Mouse (Mus musculus) midbrain, embryonic 15.5 days (tissue): ENCODE measurements at regions not wholly inside any gene's neighbourhood (a gene's known extent, or its start where the extent isn't known, plus 50 kb on each side); places are given as distances from the start of the nearest gene placed in this dataset.

ENCODE experiments used
- ATAC-seq: fragments of 200-750 bp; cut with Nextera tagmentation; replicated peaks from 2 replicates; pipeline ENCODE4 v1.8.0; 2017; ENCODE audit warnings: moderate TSS enrichment
- H3K27ac ChIP-seq: fragments of 300-500 bp; sonication (generic); 2 replicates; pipeline ENCODE4 v1.5.1; 2015; ENCODE audit warnings: mild to moderate bottlenecking, inconsistent platforms
- H3K27me3 ChIP-seq: fragments of 300-500 bp; sonication (generic); replicated peaks from 2 replicates; pipeline ENCODE4 v1.6.1; 2015; ENCODE audit warnings: inconsistent platforms
- H3K36me3 ChIP-seq: fragments of 300-500 bp; sonication (generic); replicated peaks from 2 replicates; pipeline ENCODE4 v1.6.1; 2015; ENCODE audit warnings: inconsistent platforms
- H3K4me1 ChIP-seq: fragments of 300-500 bp; sonication (generic); 2 replicates; pipeline ENCODE4 v1.6.1; 2015; ENCODE audit warnings: inconsistent platforms
- H3K4me2 ChIP-seq: fragments of 300-500 bp; sonication (generic); 2 replicates; pipeline ENCODE4 v1.6.1; 2015; ENCODE audit warnings: inconsistent platforms, mild to moderate bottlenecking, moderate library complexity
- H3K4me3 ChIP-seq: fragments of 300-500 bp; sonication (generic); 2 replicates; pipeline ENCODE4 v1.5.1; 2015; ENCODE audit warnings: mild to moderate bottlenecking, inconsistent platforms
- H3K9ac ChIP-seq: fragments of 300-500 bp; sonication (generic); 2 replicates; pipeline ENCODE4 v1.6.1; 2015; ENCODE audit warnings: mild to moderate bottlenecking, inconsistent platforms
- H3K9me3 ChIP-seq: fragments of 300-500 bp; sonication (generic); 2 replicates; pipeline ENCODE4 v1.6.1; 2016; ENCODE audit warnings: inconsistent platforms
- WGBS: fragments of 180-500 bp; shearing (Covaris S2); methylation state at CpG from one replicate; pipeline ENCODE4 v1.1.7; 2015; ENCODE audit warnings: mixed read lengths; 5-methylcytosine and 5-hydroxymethylcytosine counted together

DNA sequence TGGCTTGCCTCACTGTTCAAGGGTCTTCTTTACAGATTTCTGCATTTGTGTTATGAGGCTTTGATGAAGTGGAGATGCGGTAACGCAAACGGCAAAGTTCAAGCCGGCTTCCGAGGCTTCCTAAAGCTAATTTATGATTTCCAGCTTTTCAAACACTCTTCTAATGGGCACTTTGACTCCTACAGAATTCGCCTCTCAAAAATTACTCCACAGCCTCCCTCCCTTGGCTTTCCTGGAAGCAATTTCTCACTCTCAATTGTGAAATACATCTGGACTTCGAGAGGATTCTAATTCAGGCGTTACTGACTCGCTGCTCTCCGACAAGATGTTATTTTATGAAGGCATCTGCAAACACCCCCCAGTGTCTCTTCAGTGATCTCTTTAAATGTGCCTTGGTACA, 157.2 kb downstream of the Drd1 start:
- Histone ChIP-seq H3K36me3 (no peaks in the 10 kb centered on the region), H3K9me3 (no peaks in the 10 kb centered on the region), H3K9ac (no peak overlapping the region), H3K27ac (no peak overlapping the region), H3K4me1 (no peaks in the 10 kb centered on the region), H3K27me3 (no peaks in the 10 kb centered on the region), H3K4me2 (no peak overlapping the region), H3K4me3 (no peak overlapping the region)
- ATAC-seq: no peak
- WGBS: 73% methylated on average over 10 of the region's 10 CpGs

GRCm38 (mm10) chr13:53897176-53897575, 158.3 kb downstream of the Drd1 start:
- WGBS: 94% methylated on average over 2 of the region's 2 CpGs
- no peak for ATAC-seq
- Histone ChIP-seq H3K27ac (no peak overlapping the region), H3K27me3 (no peaks in the 10 kb centered on the region), H3K4me2 (no peak overlapping the region), H3K9me3 (no peaks in the 10 kb centered on the region), H3K9ac (no peak overlapping the region), H3K4me1 (no peaks in the 10 kb centered on the region), H3K4me3 (no peak overlapping the region), H3K36me3 (no peaks in the 10 kb centered on the region)

GRCm38 (mm10) chr13:53888411-53888810, 167.1 kb downstream of the Drd1 start:
- Histone ChIP-seq H3K27me3 (no peaks in the 10 kb centered on the region), H3K36me3 (no peaks in the 10 kb centered on the region), H3K4me3 (no peak overlapping the region), H3K27ac (no peak overlapping the region), H3K4me2 (no peak overlapping the region), H3K4me1 (no peaks in the 10 kb centered on the region), H3K9me3 (no peaks in the 10 kb centered on the region), H3K9ac (no peak overlapping the region)
- ATAC-seq: no peak
- WGBS: 96% methylated on average over 3 of the region's 3 CpGs

GRCm38 (mm10) chr13:53885756-53886155, 169.7 kb downstream of the Drd1 start:
- H3K36me3 ChIP-seq: no peaks in the 10 kb centered on the region
- H3K4me1 ChIP-seq: peaks cover 3% of the 10 kb centered on the region; the same call in 1 of the 2 replicates
- no peaks in the 10 kb centered on the region for H3K9me3 ChIP-seq
- no peaks in the 10 kb centered on the region for H3K27me3 ChIP-seq
- H3K4me2 ChIP-seq: no peak overlapping the region
- WGBS: 85% methylated on average over 10 of the region's 10 CpGs
- H3K4me3 ChIP-seq: no peak overlapping the region
- H3K27ac ChIP-seq: no peak overlapping the region
- no peak for ATAC-seq
- H3K9ac ChIP-seq: no peak overlapping the region

GRCm38 (mm10) chr13:53883206-53883605, 172.3 kb downstream of the Drd1 start:
- Histone ChIP-seq H3K4me3 (no peak overlapping the region), H3K27ac (no peak overlapping the region), H3K9me3 (no peaks in the 10 kb centered on the region), H3K4me2 (no peak overlapping the region), H3K27me3 (no peaks in the 10 kb centered on the region), H3K4me1 (peaks cover 5% of the 10 kb centered on the region; the same call in 1 of the 2 replicates), H3K9ac (no peak overlapping the region), H3K36me3 (no peaks in the 10 kb centered on the region)
- 87% methylated on average over 6 of the region's 6 CpGs for WGBS
- ATAC-seq: no peak

DNA sequence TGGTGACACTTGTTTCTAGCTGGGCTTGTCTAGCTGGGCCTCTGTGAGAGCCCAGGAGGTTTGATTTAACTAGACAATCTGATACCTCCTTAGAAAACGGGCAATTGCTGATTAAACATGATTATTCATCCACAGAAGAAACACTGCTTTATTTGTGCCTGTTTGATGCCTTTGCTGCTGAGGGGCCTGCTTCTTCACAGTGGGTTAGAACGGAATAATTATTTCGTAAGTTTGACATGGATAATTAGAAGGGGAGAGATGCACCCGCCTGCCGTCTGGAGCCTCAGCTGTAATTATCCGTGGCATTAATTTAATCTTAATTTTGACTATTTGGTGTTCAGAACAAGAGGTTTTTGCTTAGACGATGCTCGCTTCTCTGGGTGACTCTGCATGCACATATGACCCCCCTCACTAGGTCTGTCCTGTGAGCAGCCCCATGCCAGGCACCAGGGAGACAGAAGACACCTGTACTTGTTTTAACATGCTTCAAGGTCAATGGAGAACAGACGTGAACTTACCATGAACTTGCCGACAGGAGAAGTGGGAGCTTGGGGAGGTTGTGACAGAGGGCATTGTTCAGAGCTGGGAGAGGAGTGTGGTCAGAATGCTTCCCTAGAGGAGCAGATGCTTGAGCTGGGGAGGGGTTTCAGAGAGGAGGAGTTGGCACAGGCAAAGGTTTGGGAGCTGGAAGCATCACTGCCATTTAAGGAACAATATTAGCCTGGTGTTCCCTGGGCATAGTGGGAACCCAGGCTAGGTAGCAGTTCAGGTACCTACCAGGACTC, 174.8 kb downstream of the Drd1 start:
- H3K27me3 ChIP-seq: no peaks in the 10 kb centered on the region
- ATAC-seq: no peak
- H3K27ac ChIP-seq: 0 out of 2 replicates have a peak overlapping the region, but pooled peaks have one; percentile 25
- no peak overlapping the region for H3K4me3 ChIP-seq
- 53% methylated on average over 10 of the region's 10 CpGs for WGBS
- H3K9ac ChIP-seq: no peak overlapping the region
- H3K4me2 ChIP-seq: no peak overlapping the region
- no peaks in the 10 kb centered on the region for H3K9me3 ChIP-seq
- H3K4me1 ChIP-seq: peaks cover 5% of the 10 kb centered on the region; the same call in 1 of the 2 replicates
- no peaks in the 10 kb centered on the region for H3K36me3 ChIP-seq

DNA sequence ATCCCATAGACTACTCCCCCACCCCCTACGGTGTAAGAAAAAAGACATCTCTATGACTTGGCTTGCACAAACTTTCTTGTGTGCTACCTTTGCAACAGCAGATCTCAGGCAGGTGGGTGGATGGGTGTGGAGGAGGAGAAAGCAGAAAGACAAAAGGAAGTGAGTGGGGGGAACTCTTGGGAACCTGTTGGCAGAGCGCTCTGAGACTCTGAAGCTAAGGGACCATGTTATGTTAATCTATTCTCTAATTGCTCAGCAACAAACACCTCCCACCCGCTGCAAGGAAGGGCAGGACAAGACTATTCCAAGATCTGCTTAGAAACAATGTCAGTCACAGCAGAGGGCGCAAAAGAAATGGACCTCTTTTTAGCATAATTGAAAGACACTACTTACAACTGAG, 180.0 kb downstream of the Drd1 start:
- ATAC-seq: no peak
- no peak overlapping the region for H3K27ac ChIP-seq
- no peaks in the 10 kb centered on the region for H3K27me3 ChIP-seq
- no peaks in the 10 kb centered on the region for H3K4me1 ChIP-seq
- no peaks in the 10 kb centered on the region for H3K36me3 ChIP-seq
- no peak overlapping the region for H3K4me3 ChIP-seq
- no peaks in the 10 kb centered on the region for H3K9me3 ChIP-seq
- H3K4me2 ChIP-seq: no peak overlapping the region
- WGBS: 77% methylated on average over 4 of the region's 4 CpGs
- H3K9ac ChIP-seq: no peak overlapping the region

GRCm38 (mm10) chr13:53865323-53865722, 190.2 kb downstream of the Drd1 start:
- H3K27me3 ChIP-seq: no peaks in the 10 kb centered on the region
- no peak overlapping the region for H3K9ac ChIP-seq
- H3K36me3 ChIP-seq: no peaks in the 10 kb centered on the region
- H3K4me3 ChIP-seq: no peak overlapping the region
- WGBS: 85% methylated on average over 5 of the region's 5 CpGs
- no peak for ATAC-seq
- H3K27ac ChIP-seq: no peak overlapping the region
- H3K4me1 ChIP-seq: no peaks in the 10 kb centered on the region
- H3K4me2 ChIP-seq: no peak overlapping the region
- no peaks in the 10 kb centered on the region for H3K9me3 ChIP-seq

DNA sequence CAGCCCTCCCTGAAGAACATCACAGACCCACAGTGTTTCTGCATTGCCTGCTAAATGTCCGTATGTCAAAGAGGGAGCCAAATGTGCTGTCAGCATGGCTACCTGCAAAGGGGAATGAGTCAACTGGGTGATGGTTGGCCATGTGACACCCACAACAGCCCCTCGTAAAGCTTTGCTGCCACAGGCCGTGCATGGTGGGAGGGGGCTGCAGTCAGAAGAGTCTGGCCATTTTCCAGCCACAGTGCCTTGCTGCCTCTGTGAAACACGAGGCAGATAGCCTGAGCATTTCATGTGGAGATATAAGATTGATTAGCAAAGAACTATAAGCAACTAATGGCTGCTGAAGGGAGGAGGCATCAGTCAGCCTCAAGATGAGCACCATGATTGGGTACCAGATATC, 193.2 kb downstream of the Drd1 start:
- no peaks in the 10 kb centered on the region for H3K4me1 ChIP-seq
- H3K27ac ChIP-seq: no peak overlapping the region
- no peak overlapping the region for H3K9ac ChIP-seq
- no peak overlapping the region for H3K4me2 ChIP-seq
- no peaks in the 10 kb centered on the region for H3K9me3 ChIP-seq
- H3K4me3 ChIP-seq: no peak overlapping the region
- no peaks in the 10 kb centered on the region for H3K27me3 ChIP-seq
- 50% methylated on average over 4 of the region's 4 CpGs for WGBS
- no peak for ATAC-seq
- no peaks in the 10 kb centered on the region for H3K36me3 ChIP-seq

DNA sequence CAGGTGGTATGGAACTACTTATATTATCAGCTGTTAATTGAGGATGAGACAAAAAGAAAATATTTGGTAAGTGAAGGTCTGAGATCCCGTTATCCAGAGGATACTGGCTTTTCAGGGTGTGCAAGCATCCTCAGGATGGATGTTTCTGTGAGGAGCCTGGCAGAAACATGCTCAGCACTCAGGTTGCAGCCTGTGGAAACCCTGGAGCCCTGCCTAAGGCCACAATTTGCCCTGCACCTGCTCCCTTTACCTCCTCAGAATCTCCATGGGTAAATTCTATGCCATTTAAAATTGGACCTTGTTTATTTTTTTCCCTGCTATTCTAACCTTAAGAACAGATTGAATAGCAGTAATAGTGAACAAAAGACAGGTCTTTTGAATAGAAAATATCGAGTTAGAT, 201.3 kb downstream of the Drd1 start:
- no peak overlapping the region for H3K9ac ChIP-seq
- no peaks in the 10 kb centered on the region for H3K27me3 ChIP-seq
- ATAC-seq: no peak
- H3K4me2 ChIP-seq: no peak overlapping the region
- H3K9me3 ChIP-seq: no peaks in the 10 kb centered on the region
- no peaks in the 10 kb centered on the region for H3K36me3 ChIP-seq
- 57% methylated on average over 2 of the region's 2 CpGs for WGBS
- H3K4me1 ChIP-seq: no peaks in the 10 kb centered on the region
- no peak overlapping the region for H3K4me3 ChIP-seq
- H3K27ac ChIP-seq: no peak overlapping the region

DNA sequence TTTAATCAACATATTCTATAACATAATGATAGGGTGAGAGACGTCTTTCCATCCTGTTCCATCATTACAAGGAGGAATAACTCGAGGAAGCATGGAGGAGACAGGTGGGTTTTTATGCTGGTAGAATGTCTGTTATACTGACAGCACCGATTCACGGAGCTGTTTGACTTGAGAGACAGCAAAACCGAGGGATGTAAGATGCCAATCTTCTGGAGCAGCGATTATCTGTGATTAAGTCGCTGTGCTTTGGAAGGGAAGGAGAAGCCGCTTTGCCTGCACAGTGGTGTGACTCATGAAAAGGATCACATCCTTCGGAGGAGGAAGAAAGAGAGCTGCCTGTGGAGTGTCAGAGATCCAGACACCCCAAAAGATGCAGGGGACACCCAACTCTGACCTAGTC, 205.4 kb downstream of the Drd1 start:
- no peak for ATAC-seq
- Histone ChIP-seq H3K36me3 (no peaks in the 10 kb centered on the region), H3K4me3 (no peak overlapping the region), H3K4me1 (no peaks in the 10 kb centered on the region), H3K9me3 (no peaks in the 10 kb centered on the region), H3K4me2 (no peak overlapping the region), H3K27ac (no peak overlapping the region), H3K9ac (no peak overlapping the region), H3K27me3 (no peaks in the 10 kb centered on the region)
- WGBS: 73% methylated on average over 9 of the region's 9 CpGs

GRCm38 (mm10) chr13:53846221-53846620, 209.3 kb downstream of the Drd1 start:
- Histone ChIP-seq H3K4me3 (no peak overlapping the region), H3K36me3 (no peaks in the 10 kb centered on the region), H3K27ac (no peak overlapping the region), H3K9ac (no peak overlapping the region), H3K4me1 (no peaks in the 10 kb centered on the region), H3K27me3 (no peaks in the 10 kb centered on the region), H3K4me2 (no peak overlapping the region), H3K9me3 (no peaks in the 10 kb centered on the region)
- no peak for ATAC-seq
- 78% methylated on average over 5 of the region's 5 CpGs for WGBS

DNA sequence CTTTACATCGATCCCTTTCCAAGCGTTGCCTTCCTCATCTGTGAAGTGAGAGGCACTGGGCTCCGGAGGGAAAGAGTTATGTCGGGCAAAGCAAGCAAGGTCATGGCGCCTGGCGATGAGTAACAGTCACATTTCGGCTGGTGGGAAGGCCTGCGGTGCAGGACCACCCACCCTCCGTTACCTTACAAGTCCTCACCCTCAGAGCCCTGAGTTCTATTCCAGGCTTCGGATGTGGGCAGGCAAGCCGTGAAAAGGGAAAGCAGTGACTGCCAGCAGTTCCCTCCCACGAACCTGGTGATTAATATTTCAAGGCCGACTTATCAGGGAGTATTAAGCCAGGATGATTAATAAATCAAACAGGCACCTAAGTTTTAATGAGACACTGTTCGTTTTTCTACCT, 209.7 kb downstream of the Drd1 start:
- Histone ChIP-seq H3K4me3 (no peak overlapping the region), H3K27ac (no peak overlapping the region), H3K4me1 (no peaks in the 10 kb centered on the region), H3K27me3 (no peaks in the 10 kb centered on the region), H3K9ac (no peak overlapping the region), H3K9me3 (no peaks in the 10 kb centered on the region), H3K4me2 (no peak overlapping the region), H3K36me3 (no peaks in the 10 kb centered on the region)
- no peak for ATAC-seq
- WGBS: 89% methylated on average over 14 of the region's 14 CpGs
